Comparison of ENCODE assay signal across 23 mouse cellular contexts in genomic region chr12:69998186-69998983, GRCm38 (mm10). TPM values are rescaled to one million over a fixed set of nuclear protein-coding genes. Genes with fewer than 3 reads are reported as not detected.
A peak's percentile ranks its signal among the peaks of the same experiment; 100 is the strongest.
DNase-seq lines count a peak whose midpoint lies in the region; TF ChIP-seq lines count a peak whose summit lies in the region.
"Had no signal": no experiment of that assay in that cellular context is flagged by ENCODE, and none has a peak within 500 bp of the region (broad histone marks: within the 10 kb centered on the region; RNA-seq: fewer than 3 reads in every experiment).

No protein-coding gene starts in this region.

- H3K4me3 ChIP-seq in embryonic fibroblast, embryonic 13.5 days (ENCODE audit: insufficient read depth, low read length), result no peak overlapping the region
- H3K4me3 ChIP-seq: embryonic facial prominence, embryonic 13.5 days; erythroblast, embryonic 14.5 days; forebrain, embryonic 15.5 days; heart, embryonic 10.5 days; hindbrain, embryonic 13.5 days had no signal

- peak overlapping the region; percentile 97 for H3K27ac ChIP-seq in embryonic fibroblast, embryonic 13.5 days (ENCODE audit: insufficient read depth, low read length)
- H3K27ac ChIP-seq: embryonic facial prominence, embryonic 13.5 days; forebrain, embryonic 15.5 days; heart, embryonic 10.5 days; hindbrain, embryonic 13.5 days; hindbrain, postnatal 0 days had no signal

- no peak for TF ChIP-seq POLR2A in embryonic fibroblast, embryonic 13.5 days (IDR thresholded peaks at IDR 0.05; ENCODE audit: low read depth, low read length)

- no peak for TF ChIP-seq CTCF in embryonic fibroblast, embryonic 13.5 days (IDR thresholded peaks at IDR 0.05; ENCODE audit: borderline replicate concordance, insufficient read depth, low read length)

- peak; percentile 31 for DNase-seq in kidney, adult 9 months
- DNase-seq in kidney, adult 8-10 months, result no peak
- DNase-seq in 3T3-L1 (ENCODE audit: low read depth, low spot score), result peak; percentile 97
- DNase-seq in Muller cell, postnatal 12 days (ENCODE audit: inconsistent ontology term), result peak; percentile 96
- DNase-seq in adrenal gland, adult 18-20 months (ENCODE audit: low spot score in 2 of 2), result no peak
- no peak for DNase-seq in thymus, postnatal 25 days
- DNase-seq in spleen, postnatal 10 days (ENCODE audit: low spot score in 2 of 2), result no peak
- DNase-seq: adrenal gland, postnatal 14 days; cerebellum, adult 11-12 months; cerebellum, adult 9-10 months; cerebellum, postnatal 25 days; gastrocnemius, postnatal 36 days; heart, adult 11 months; heart, postnatal 10 days; heart, postnatal 4 days; kidney, adult 11 months had no signal

- H3K4me1 ChIP-seq in embryonic fibroblast, embryonic 13.5 days (ENCODE audit: control insufficient read depth, insufficient read depth, low read length), result peaks cover 6% of the 10 kb centered on the region
- H3K4me1 ChIP-seq: forebrain, embryonic 15.5 days; heart, embryonic 10.5 days; hindbrain, embryonic 13.5 days had no signal

RNA-seq across cellular contexts. Expression of gene Sav1, which starts 11.6 kb away (rescaled TPM):
- 84.2 and 93.9 TPM in 2 replicates for polyA plus RNA-seq in embryonic fibroblast, embryonic 13.5 days (2011; ENCODE audit: insufficient read length, low read depth, missing spikeins)
- total RNA-seq in adrenal gland, adult 18-20 months (2021), result 10 to 100 TPM; 51.0 to 54.0 TPM

Comparison
In these comparisons a context has a peak if more than half of its experiments do, and no peak if none do; other contexts are left out.
1. DNase-seq: peak in kidney, adult 9 months (single experiment), 3T3-L1 (single experiment) and Muller cell, postnatal 12 days (single experiment); none in kidney, adult 8-10 months (0 of 2), adrenal gland, adult 18-20 months (0 of 2), thymus, postnatal 25 days (single experiment) and spleen, postnatal 10 days (0 of 2).